Mouse (Mus musculus): ENCODE data around the gene Tex2.

GRCm38 (mm10) chr11:106511236-106512005 is 101.8 kb downstream of the Tex2 start:
- TF ChIP-seq CTCF (IDR thresholded peaks at IDR 0.05; ENCODE audit: low read depth, low read length) = no peak
- TF ChIP-seq POLR2A (IDR thresholded peaks at IDR 0.05; ENCODE audit: borderline replicate concordance, low read depth, low read length) = no peak
